ENCODE assay signal across 23 mouse cellular contexts in the genomic region with DNA sequence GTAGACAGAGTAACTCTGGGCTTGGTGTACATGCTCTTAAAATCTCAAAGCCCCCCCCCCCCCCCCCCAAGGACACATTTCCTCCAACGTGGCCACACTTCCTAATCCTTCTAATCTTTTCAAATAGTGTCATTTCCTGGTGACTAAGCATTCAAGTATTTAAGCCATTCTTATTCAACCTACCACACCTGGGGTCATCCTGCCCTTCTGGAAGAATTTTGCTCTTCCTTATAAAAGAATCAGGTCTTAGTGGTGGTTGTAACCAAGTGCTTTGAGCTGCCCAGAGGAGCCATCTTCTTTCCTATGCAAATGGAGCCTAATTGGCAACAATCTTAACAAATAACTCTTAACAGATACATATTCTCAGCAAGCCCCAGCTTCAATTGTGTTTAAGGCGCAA. TPM values are rescaled to one million over a fixed set of nuclear protein-coding genes. Genes with fewer than 3 reads are reported as not detected.
DNase-seq lines count a peak whose midpoint lies in the region.
"Had no signal": no experiment of that assay in that cellular context is flagged by ENCODE, and none has a peak within 500 bp of the region (broad histone marks: within the 10 kb centered on the region; RNA-seq: fewer than 3 reads in every experiment).

No protein-coding gene starts in this region.

- intact Hi-C loops in heart, postnatal 10 days (cut with DNase I) = no loop called here

- DNase-seq in ES-CJ7 (ENCODE audit: low read depth, low spot score) (peak; percentile 66), R1 (ENCODE audit: low read depth, low spot score) (peak; percentile 79), ZHBTc4 (ENCODE audit: low read depth, low spot score) (peak; percentile 69)
- no peak for DNase-seq in heart, postnatal 10 days
- DNase-seq in spleen, postnatal 36 days (ENCODE audit: low spot score in 2 of 2) = no peak
- no peak for DNase-seq in frontal cortex, postnatal 36 days (ENCODE audit: low spot score in 2 of 2)
- DNase-seq: adrenal gland, adult 2 months; adrenal gland, adult 8-10 months; adrenal gland, postnatal 10 days; adrenal gland, postnatal 14 days; adrenal gland, postnatal 25 days; adrenal gland, postnatal 36 days; B cell, adult 2 months; cerebellum, adult 11 months; cerebellum, adult 11-12 months; cerebellum, adult 18-20 months; cerebellum, adult 2 months; cerebellum, adult 8-10 months; cerebellum, adult 9-10 months had no signal

RNA-seq across cellular contexts. Expression of gene Cyp2b10, which starts 12.6 kb away (rescaled TPM):
- total RNA-seq in heart, postnatal 10 days (2021) = 1 to 10 TPM in 1 of 2 experiments, under 1 TPM in 1; 0.30 to 1.3 TPM
- total RNA-seq: CH12.LX, ES-E14, G1E, MEL had no signal

Comparison
In these comparisons a context has a peak if more than half of its experiments do, and no peak if none do; other contexts are left out.
1. DNase-seq: peak in ES-CJ7 (single experiment), R1 (single experiment) and ZHBTc4 (single experiment); none in heart, postnatal 10 days (0 of 2), spleen, postnatal 36 days (0 of 2) and frontal cortex, postnatal 36 days (0 of 2).